Mouse (Mus musculus) testis, adult 2 months (tissue): ENCODE measurements around the gene Csk.

Source experiments
- CTCF ChIP-seq: fragments of 200-500 bp; IDR thresholded peaks from 2 replicates; pipeline ENCODE4 v1.5.1; 2012; ENCODE audit warnings: low read depth, mild to moderate bottlenecking, inconsistent platforms, low read length, moderate library complexity; ENCODE audit not compliant: control insufficient read depth, insufficient read depth, insufficient replicate concordance
- POLR2A ChIP-seq: fragments of 200-500 bp; IDR thresholded peaks from 2 replicates; pipeline ENCODE4 v1.6.1; 2012; ENCODE audit warnings: low read depth, mild to moderate bottlenecking, inconsistent platforms, low read length, moderate library complexity; ENCODE audit not compliant: control insufficient read depth

GRCm38 (mm10) chr9:57658970-57659369, 5.5 kb upstream of the Csk start:
- no peak for TF ChIP-seq CTCF
- TF ChIP-seq POLR2A = no peak
